Mouse (Mus musculus) lung, postnatal 0 days (tissue): Measurements from ENCODE around the gene Ankrd44.

ENCODE experiments used
- CTCF ChIP-seq: IDR thresholded peaks from 2 replicates; pipeline ENCODE4 v1.5.1; 2016; ENCODE audit warnings: antibody characterized with exemption, mild to moderate bottlenecking
- EP300 ChIP-seq: IDR thresholded peaks from 2 replicates; pipeline ENCODE4 v1.6.1; 2016; ENCODE audit warnings: antibody characterized with exemption, mild to moderate bottlenecking, control low read depth

- TF ChIP-seq CTCF = no peak
- no peak for TF ChIP-seq EP300
These were observed 311.2 kb downstream of the Ankrd44 start for GRCm38 (mm10) chr1:54614963-54615362.
